Mouse (Mus musculus) forebrain, embryonic 14.5 days (tissue): ENCODE measurements around the gene Rasgrf1. TPM values are rescaled to one million over a fixed set of nuclear protein-coding genes. Genes with fewer than 3 reads are reported as not detected.
"Not testable (repeated sequence)": the region's sequence is repeated elsewhere in the genome, so short reads cannot be mapped to it uniquely, and the experiment has no call there.

Experiments
- ATAC-seq: fragments of 200-750 bp; cut with Nextera tagmentation; 2 replicates; pipeline ENCODE4 v1.8.0; 2017; ENCODE audit warnings: mild to moderate bottlenecking, moderate library complexity
- DNase-seq: peaks from one replicate; pipeline ENCODE4 v3.0.0-alpha.2; 2015; ENCODE audit warnings: low spot score
- H3K27ac ChIP-seq: fragments of 300-500 bp; sonication (generic); 2 replicates; pipeline ENCODE4 v1.5.1; 2014; ENCODE audit warnings: low read depth, mild to moderate bottlenecking, control low read depth, low read length, moderate library complexity
- H3K27me3 ChIP-seq: fragments of 300-500 bp; sonication (generic); replicated peaks from 2 replicates; pipeline ENCODE4 v1.6.1; 2014; ENCODE audit warnings: low read length, control low read depth, mixed read lengths; ENCODE audit not compliant: control insufficient read depth, insufficient read depth
- H3K36me3 ChIP-seq: fragments of 300-500 bp; sonication (generic); 2 replicates; pipeline ENCODE4 v1.6.1; 2014; ENCODE audit warnings: low read length, control low read depth; ENCODE audit not compliant: control insufficient read depth, insufficient read depth
- H3K4me1 ChIP-seq: fragments of 300-500 bp; sonication (generic); 2 replicates; pipeline ENCODE4 v1.6.1; 2014; ENCODE audit warnings: antibody characterized with exemption, low read length, control low read depth; ENCODE audit not compliant: control insufficient read depth, insufficient read depth
- H3K4me2 ChIP-seq: fragments of 300-500 bp; sonication (generic); 2 replicates; pipeline ENCODE4 v1.6.1; 2014; ENCODE audit warnings: mild to moderate bottlenecking, control low read depth, low read length
- H3K4me3 ChIP-seq: fragments of 300-500 bp; sonication (generic); 2 replicates; pipeline ENCODE4 v1.5.1; 2014; ENCODE audit warnings: low read depth, low read length, control low read depth
- H3K9ac ChIP-seq: fragments of 300-500 bp; sonication (generic); 2 replicates; pipeline ENCODE4 v1.6.1; 2014; ENCODE audit warnings: mild to moderate bottlenecking, low read length, control low read depth, moderate library complexity
- H3K9me3 ChIP-seq: fragments of 300-500 bp; sonication (generic); replicated peaks from 2 replicates; pipeline ENCODE4 v1.6.1; 2016; ENCODE audit warnings: low read length, control low read depth, mixed read lengths; ENCODE audit not compliant: control insufficient read depth
- WGBS: fragments of 180-500 bp; shearing (Covaris S2); extraction: QIAGEN DNeasy Blood & Tissue Kit; methylation state at CpG from one replicate; pipeline ENCODE4 v1.1.7; 2014; 5-methylcytosine and 5-hydroxymethylcytosine counted together
- polyA plus RNA-seq: library from polyadenylated mRNA; unstranded; fragments of >200 nt; fragmentation: Nextera tagmentation; extraction: Ambion mirVana; gene quantifications from 2 replicates; pipeline ENCODE4 v1.2.1, GENCODE M21; 2014

Gene Rasgrf1
- polyA plus RNA-seq, 1 experiment from 2014 or later, result 3.8 TPM

- WGBS, result 86% methylated on average over 9 of the region's 9 CpGs
- H3K27me3 ChIP-seq, result no peaks in the 10 kb centered on the region
- DNase-seq (no peak), ATAC-seq (no peak)
- no peaks in the 10 kb centered on the region for H3K9me3 ChIP-seq
- H3K36me3 ChIP-seq, result no peaks in the 10 kb centered on the region
- no peak overlapping the region for H3K4me2 ChIP-seq
- peaks cover under 1% of the 10 kb centered on the region for H3K4me1 ChIP-seq
- no peak overlapping the region for H3K9ac ChIP-seq
- H3K27ac ChIP-seq, result no peak overlapping the region
- no peak overlapping the region for H3K4me3 ChIP-seq
Measured at GRCm38 (mm10) chr9:90059828-90060573, 150.3 kb downstream of the Rasgrf1 start.

- no peaks in the 10 kb centered on the region for H3K9me3 ChIP-seq
- H3K27ac ChIP-seq, result no peak overlapping the region
- WGBS, result 82% methylated on average over 2 of the region's 2 CpGs
- H3K4me2 ChIP-seq, result no peak overlapping the region
- H3K4me3 ChIP-seq, result no peak overlapping the region
- H3K27me3 ChIP-seq, result no peaks in the 10 kb centered on the region
- no peaks in the 10 kb centered on the region for H3K36me3 ChIP-seq
- ATAC-seq (no peak), DNase-seq (no peak)
- H3K9ac ChIP-seq, result no peak overlapping the region
- H3K4me1 ChIP-seq, result no peaks in the 10 kb centered on the region
Measured at GRCm38 (mm10) chr9:90060574-90060875, 150.8 kb downstream of the Rasgrf1 start.

GRCm38 (mm10) chr9:90060932-90061331 lies 151.2 kb downstream of the Rasgrf1 start:
- H3K9ac ChIP-seq, H3K4me3 ChIP-seq, H3K27ac ChIP-seq, H3K27me3 ChIP-seq, H3K9me3 ChIP-seq, H3K4me2 ChIP-seq, ATAC-seq, H3K4me1 ChIP-seq, DNase-seq, H3K36me3 ChIP-seq: not testable (repeated sequence)
- 93% methylated on average over 5 of the region's 5 CpGs for WGBS

- Histone ChIP-seq H3K4me3 (no peak overlapping the region), H3K9ac (no peak overlapping the region), H3K36me3 (no peaks in the 10 kb centered on the region), H3K27me3 (no peaks in the 10 kb centered on the region), H3K4me1 (no peaks in the 10 kb centered on the region), H3K9me3 (no peaks in the 10 kb centered on the region), H3K27ac (no peak overlapping the region), H3K4me2 (no peak overlapping the region)
- 80% methylated on average over 2 of the region's 2 CpGs for WGBS
- ATAC-seq (no peak), DNase-seq (no peak)
Measured at GRCm38 (mm10) chr9:90067341-90067740, 157.6 kb downstream of the Rasgrf1 start.

- Histone ChIP-seq H3K4me1 (no peaks in the 10 kb centered on the region), H3K27ac (no peak overlapping the region), H3K4me2 (no peak overlapping the region), H3K9me3 (no peaks in the 10 kb centered on the region), H3K27me3 (no peaks in the 10 kb centered on the region), H3K36me3 (no peaks in the 10 kb centered on the region), H3K4me3 (no peak overlapping the region), H3K9ac (no peak overlapping the region)
- no peak for DNase-seq
- no peak for ATAC-seq
- WGBS, result 92% methylated on average over 6 of the region's 6 CpGs
Measured at GRCm38 (mm10) chr9:90068786-90069185, 159.1 kb downstream of the Rasgrf1 start.

GRCm38 (mm10) chr9:90069485-90069884 lies 159.8 kb downstream of the Rasgrf1 start:
- no peak overlapping the region for H3K27ac ChIP-seq
- no peaks in the 10 kb centered on the region for H3K4me1 ChIP-seq
- WGBS, result 88% methylated on average over 7 of the region's 7 CpGs
- ATAC-seq (no peak), DNase-seq (no peak)
- H3K4me2 ChIP-seq, result no peak overlapping the region
- H3K27me3 ChIP-seq, result no peaks in the 10 kb centered on the region
- H3K9me3 ChIP-seq, result no peaks in the 10 kb centered on the region
- no peak overlapping the region for H3K4me3 ChIP-seq
- no peak overlapping the region for H3K9ac ChIP-seq
- no peaks in the 10 kb centered on the region for H3K36me3 ChIP-seq

- Histone ChIP-seq H3K27ac (no peak overlapping the region), H3K4me1 (no peaks in the 10 kb centered on the region), H3K9me3 (no peaks in the 10 kb centered on the region), H3K27me3 (no peaks in the 10 kb centered on the region), H3K4me3 (no peak overlapping the region), H3K36me3 (no peaks in the 10 kb centered on the region), H3K4me2 (no peak overlapping the region), H3K9ac (no peak overlapping the region)
- ATAC-seq (no peak), DNase-seq (no peak)
- 79% methylated on average over 7 of the region's 7 CpGs for WGBS
Measured at GRCm38 (mm10) chr9:90070174-90070573, 160.5 kb downstream of the Rasgrf1 start.

GRCm38 (mm10) chr9:90075336-90075735 lies 165.6 kb downstream of the Rasgrf1 start:
- Histone ChIP-seq H3K27me3 (no peaks in the 10 kb centered on the region), H3K4me1 (no peaks in the 10 kb centered on the region), H3K9ac (no peak overlapping the region), H3K36me3 (no peaks in the 10 kb centered on the region), H3K9me3 (no peaks in the 10 kb centered on the region), H3K4me2 (no peak overlapping the region), H3K4me3 (no peak overlapping the region), H3K27ac (no peak overlapping the region)
- no peak for ATAC-seq
- 88% methylated on average over 4 of the region's 4 CpGs for WGBS
- no peak for DNase-seq

GRCm38 (mm10) chr9:90076131-90076530 lies 166.4 kb downstream of the Rasgrf1 start:
- H3K27me3 ChIP-seq, result no peaks in the 10 kb centered on the region
- no peaks in the 10 kb centered on the region for H3K4me1 ChIP-seq
- WGBS, result 86% methylated on average over 5 of the region's 5 CpGs
- DNase-seq (no peak), ATAC-seq (no peak)
- no peak overlapping the region for H3K4me3 ChIP-seq
- H3K9ac ChIP-seq, result no peak overlapping the region
- H3K27ac ChIP-seq, result no peak overlapping the region
- H3K36me3 ChIP-seq, result no peaks in the 10 kb centered on the region
- H3K9me3 ChIP-seq, result no peaks in the 10 kb centered on the region
- no peak overlapping the region for H3K4me2 ChIP-seq
